Mouse (Mus musculus) hematopoietic stem cell, adult 5-6 weeks (primary cell): ENCODE results near the gene Magi2. TPM values are rescaled to one million over a fixed set of nuclear protein-coding genes. Genes with fewer than 3 reads are reported as not detected.

ENCODE experiments used
- ATAC-seq, 2 experiments: fragments of 125-278 bp in 1 of 2; replicated peaks in 1 of 2; 2 replicates each; pipeline ENCODE4 v1.8.0; 2016 to 2017; ENCODE audit warnings: inconsistent platforms in 2 of 2, mild to moderate bottlenecking in 2 of 2, moderate number of reproducible peaks in 2 of 2, low read depth in 1 of 2, moderate TSS enrichment in 1 of 2; ENCODE audit not compliant: low FRiP score in 2 of 2, poor library complexity in 2 of 2, severe bottlenecking in 2 of 2, insufficient read depth in 1 of 2, low TSS enrichment in 1 of 2
- total RNA-seq: library from RNA; stranded (forward); fragments of 172-1452, 232-1000 nt; gene quantifications from 2 replicates; pipeline ENCODE4 v1.2.3, GENCODE M21; 2017

Magi2 gene
- total RNA-seq, 1 experiment from 2014 or later = 1.8 TPM

- ATAC-seq = no peak
Observed at GRCm38 (mm10) chr5:20741936-20742335, 1515.1 kb downstream of the Magi2 start.

DNA sequence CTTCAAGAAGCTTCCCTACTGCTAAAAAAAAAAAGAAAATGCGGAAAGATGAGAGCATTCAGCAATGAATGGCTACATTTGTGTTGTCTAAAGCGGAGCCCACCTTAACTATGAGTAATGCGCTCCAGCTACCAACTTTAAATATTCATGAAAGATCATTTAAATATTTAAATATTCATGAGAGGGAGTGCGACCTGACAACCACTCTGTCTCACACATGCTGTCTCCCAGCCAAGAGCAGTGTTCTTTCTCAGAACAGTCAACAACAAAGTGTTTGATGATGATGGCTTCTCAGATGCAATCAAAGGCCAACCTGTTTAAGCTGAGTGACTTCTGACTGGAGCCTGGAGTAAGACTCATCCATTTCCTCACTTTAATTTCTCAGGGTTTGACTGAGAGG lies 1521.3 kb downstream of the Magi2 start:
- ATAC-seq = no peak

- no peak for ATAC-seq
Observed at GRCm38 (mm10) chr5:20748856-20749255, 1522.0 kb downstream of the Magi2 start.

GRCm38 (mm10) chr5:20749535-20749934 lies 1522.7 kb downstream of the Magi2 start:
- peak; percentile 92 to 93 for ATAC-seq

DNA sequence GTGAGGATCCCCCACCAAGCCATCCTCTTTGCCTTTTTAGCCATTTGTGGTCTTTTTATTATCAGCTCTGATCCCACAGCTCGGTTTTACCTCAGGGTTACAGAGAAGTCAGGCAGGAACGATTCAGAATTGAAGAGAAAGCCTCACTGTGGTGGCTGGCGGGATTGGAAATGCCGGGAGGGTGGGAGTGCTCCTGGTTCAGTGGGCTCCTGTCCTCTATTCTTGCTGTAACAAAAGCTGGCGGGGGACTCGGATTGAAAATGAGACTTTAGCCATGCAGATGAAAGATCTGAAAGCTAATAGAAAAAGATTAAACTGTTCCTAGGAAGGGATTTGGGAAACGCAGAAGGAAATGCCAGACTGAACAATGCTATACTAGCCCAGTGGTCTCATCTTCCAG lies 1524.2 kb downstream of the Magi2 start:
- no peak for ATAC-seq

- no peak for ATAC-seq
Observed at GRCm38 (mm10) chr5:20751696-20752095, 1524.9 kb downstream of the Magi2 start.

DNA sequence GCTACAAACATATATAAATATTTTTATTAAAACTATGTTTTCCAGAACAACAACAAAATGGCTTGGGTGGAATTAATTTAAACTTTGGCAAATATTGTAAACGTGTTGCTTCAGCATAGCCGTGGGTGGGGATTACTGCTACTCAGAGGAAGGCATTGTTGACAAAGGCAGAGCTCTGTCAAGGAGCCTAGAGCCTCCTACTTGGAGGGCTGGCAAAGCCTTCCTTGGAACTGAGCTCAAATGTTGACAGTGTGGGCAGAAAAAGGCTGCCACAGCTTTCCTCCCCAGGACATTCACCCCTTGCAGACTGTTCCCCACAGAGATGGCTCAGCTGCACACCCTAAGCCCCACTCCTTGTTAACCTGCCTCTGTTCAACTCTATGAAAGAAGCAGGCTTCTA lies 1526.3 kb downstream of the Magi2 start:
- ATAC-seq = no peak

GRCm38 (mm10) chr5:20753963-20754362 lies 1527.1 kb downstream of the Magi2 start:
- ATAC-seq = no peak
